Mouse (Mus musculus): ENCODE results near the gene Tmem37. TPM values are rescaled to one million over a fixed set of nuclear protein-coding genes. Genes with fewer than 3 reads are reported as not detected.

The Tmem37 gene
- polyA plus RNA-seq, 1 experiment from 2014 or later = 10.2 TPM

- H3K27ac ChIP-seq (ENCODE audit: low read length) = no peak overlapping the region
- no peaks in the 10 kb centered on the region for H3K9me3 ChIP-seq (replicated peaks; ENCODE audit: control insufficient read depth, low read length)
- H3K4me3 ChIP-seq (ENCODE audit: low read length) = no peak overlapping the region
- H3K36me3 ChIP-seq (ENCODE audit: control insufficient read depth, insufficient read depth) = no peaks in the 10 kb centered on the region
- ATAC-seq (replicated peaks; ENCODE audit: extremely low read depth, insufficient read depth, low FRiP score) = no peak
- no peaks in the 10 kb centered on the region for H3K27me3 ChIP-seq (ENCODE audit: control insufficient read depth, insufficient read depth, low read length)
- H3K4me2 ChIP-seq (ENCODE audit: low read depth, low read length) = no peak overlapping the region
- no peak overlapping the region for H3K9ac ChIP-seq (ENCODE audit: low read length)
- WGBS = 60% methylated on average over 5 of the region's 5 CpGs
- H3K4me1 ChIP-seq (ENCODE audit: control insufficient read depth, insufficient read depth, low read length) = peaks cover 8% of the 10 kb centered on the region
Observed at GRCm38 (mm10) chr1:120069120-120069519, 4.8 kb downstream of the Tmem37 start.

- Histone ChIP-seq H3K4me1 (ENCODE audit: control insufficient read depth, insufficient read depth, low read length) (no peaks in the 10 kb centered on the region), H3K36me3 (ENCODE audit: control insufficient read depth, insufficient read depth) (no peaks in the 10 kb centered on the region), H3K27me3 (ENCODE audit: control insufficient read depth, insufficient read depth, low read length) (no peaks in the 10 kb centered on the region), H3K27ac (ENCODE audit: low read length) (no peak overlapping the region), H3K4me2 (ENCODE audit: low read depth, low read length) (no peak overlapping the region), H3K9ac (ENCODE audit: low read length) (no peak overlapping the region), H3K4me3 (ENCODE audit: low read length) (no peak overlapping the region), H3K9me3 (replicated peaks; ENCODE audit: control insufficient read depth, low read length) (no peaks in the 10 kb centered on the region)
- no peak for ATAC-seq (replicated peaks; ENCODE audit: extremely low read depth, insufficient read depth, low FRiP score)
- WGBS = 78% methylated on average over 3 of the region's 3 CpGs
Observed at GRCm38 (mm10) chr1:120066625-120067024, 7.2 kb downstream of the Tmem37 start.

- Histone ChIP-seq H3K9me3 (replicated peaks; ENCODE audit: control insufficient read depth, low read length) (no peaks in the 10 kb centered on the region), H3K4me2 (ENCODE audit: low read depth, low read length) (no peak overlapping the region), H3K27ac (ENCODE audit: low read length) (no peak overlapping the region), H3K36me3 (ENCODE audit: control insufficient read depth, insufficient read depth) (no peaks in the 10 kb centered on the region), H3K27me3 (ENCODE audit: control insufficient read depth, insufficient read depth, low read length) (no peaks in the 10 kb centered on the region), H3K4me3 (ENCODE audit: low read length) (no peak overlapping the region), H3K4me1 (ENCODE audit: control insufficient read depth, insufficient read depth, low read length) (no peaks in the 10 kb centered on the region), H3K9ac (ENCODE audit: low read length) (no peak overlapping the region)
- WGBS = 81% methylated on average over 8 of the region's 8 CpGs
- no peak for ATAC-seq (replicated peaks; ENCODE audit: extremely low read depth, insufficient read depth, low FRiP score)
Observed at GRCm38 (mm10) chr1:120066159-120066558, 7.7 kb downstream of the Tmem37 start.

- no peak overlapping the region for H3K27ac ChIP-seq (ENCODE audit: low read length)
- no peaks in the 10 kb centered on the region for H3K27me3 ChIP-seq (ENCODE audit: control insufficient read depth, insufficient read depth, low read length)
- WGBS = 89% methylated on average over 11 of the region's 11 CpGs
- no peak overlapping the region for H3K4me2 ChIP-seq (ENCODE audit: low read depth, low read length)
- H3K36me3 ChIP-seq (ENCODE audit: control insufficient read depth, insufficient read depth) = no peaks in the 10 kb centered on the region
- no peaks in the 10 kb centered on the region for H3K4me1 ChIP-seq (ENCODE audit: control insufficient read depth, insufficient read depth, low read length)
- H3K9me3 ChIP-seq (replicated peaks; ENCODE audit: control insufficient read depth, low read length) = no peaks in the 10 kb centered on the region
- ATAC-seq (replicated peaks; ENCODE audit: extremely low read depth, insufficient read depth, low FRiP score) = no peak
- H3K4me3 ChIP-seq (ENCODE audit: low read length) = no peak overlapping the region
- H3K9ac ChIP-seq (ENCODE audit: low read length) = no peak overlapping the region
Observed at GRCm38 (mm10) chr1:120064036-120064682, 9.7 kb downstream of the Tmem37 start.

- H3K9ac ChIP-seq (ENCODE audit: low read length) = no peak overlapping the region
- H3K4me1 ChIP-seq (ENCODE audit: control insufficient read depth, insufficient read depth, low read length) = no peaks in the 10 kb centered on the region
- no peak for ATAC-seq (replicated peaks; ENCODE audit: extremely low read depth, insufficient read depth, low FRiP score)
- H3K27me3 ChIP-seq (ENCODE audit: control insufficient read depth, insufficient read depth, low read length) = no peaks in the 10 kb centered on the region
- no peaks in the 10 kb centered on the region for H3K36me3 ChIP-seq (ENCODE audit: control insufficient read depth, insufficient read depth)
- no peak overlapping the region for H3K4me3 ChIP-seq (ENCODE audit: low read length)
- WGBS = 82% methylated on average over 7 of the region's 7 CpGs
- H3K4me2 ChIP-seq (ENCODE audit: low read depth, low read length) = no peak overlapping the region
- H3K27ac ChIP-seq (ENCODE audit: low read length) = no peak overlapping the region
- no peaks in the 10 kb centered on the region for H3K9me3 ChIP-seq (replicated peaks; ENCODE audit: control insufficient read depth, low read length)
Observed at GRCm38 (mm10) chr1:120062231-120062630, 11.6 kb downstream of the Tmem37 start.

- 61% methylated on average over 5 of the region's 5 CpGs for WGBS
- no peak overlapping the region for H3K4me3 ChIP-seq (ENCODE audit: low read length)
- no peak for ATAC-seq (replicated peaks; ENCODE audit: extremely low read depth, insufficient read depth, low FRiP score)
- no peak overlapping the region for H3K27ac ChIP-seq (ENCODE audit: low read length)
- H3K4me1 ChIP-seq (ENCODE audit: control insufficient read depth, insufficient read depth, low read length) = no peaks in the 10 kb centered on the region
- no peak overlapping the region for H3K4me2 ChIP-seq (ENCODE audit: low read depth, low read length)
- no peaks in the 10 kb centered on the region for H3K9me3 ChIP-seq (replicated peaks; ENCODE audit: control insufficient read depth, low read length)
- H3K27me3 ChIP-seq (ENCODE audit: control insufficient read depth, insufficient read depth, low read length) = no peaks in the 10 kb centered on the region
- H3K36me3 ChIP-seq (ENCODE audit: control insufficient read depth, insufficient read depth) = no peaks in the 10 kb centered on the region
- H3K9ac ChIP-seq (ENCODE audit: low read length) = no peak overlapping the region
Observed at GRCm38 (mm10) chr1:120060687-120061086, 13.2 kb downstream of the Tmem37 start.

- H3K4me3 ChIP-seq (ENCODE audit: low read length) = no peak overlapping the region
- H3K27ac ChIP-seq (ENCODE audit: low read length) = no peak overlapping the region
- H3K4me1 ChIP-seq (ENCODE audit: control insufficient read depth, insufficient read depth, low read length) = no peaks in the 10 kb centered on the region
- peaks cover 3% of the 10 kb centered on the region; the same call in 1 of the 2 replicates for H3K9me3 ChIP-seq (replicated peaks; ENCODE audit: control insufficient read depth, low read length)
- no peaks in the 10 kb centered on the region for H3K27me3 ChIP-seq (ENCODE audit: control insufficient read depth, insufficient read depth, low read length)
- H3K4me2 ChIP-seq (ENCODE audit: low read depth, low read length) = no peak overlapping the region
- H3K36me3 ChIP-seq (ENCODE audit: control insufficient read depth, insufficient read depth) = no peaks in the 10 kb centered on the region
- ATAC-seq (replicated peaks; ENCODE audit: extremely low read depth, insufficient read depth, low FRiP score) = no peak
- 72% methylated on average over 8 of the region's 8 CpGs for WGBS
- no peak overlapping the region for H3K9ac ChIP-seq (ENCODE audit: low read length)
Observed at GRCm38 (mm10) chr1:120057674-120058430, 16.0 kb downstream of the Tmem37 start.

GRCm38 (mm10) chr1:120057044-120057443 lies 16.8 kb downstream of the Tmem37 start:
- 59% methylated on average over 14 of the region's 14 CpGs for WGBS
- Histone ChIP-seq H3K27me3 (ENCODE audit: control insufficient read depth, insufficient read depth, low read length) (no peaks in the 10 kb centered on the region), H3K27ac (ENCODE audit: low read length) (no peak overlapping the region), H3K9me3 (replicated peaks; ENCODE audit: control insufficient read depth, low read length) (peaks cover 3% of the 10 kb centered on the region; the same call in 1 of the 2 replicates), H3K9ac (ENCODE audit: low read length) (no peak overlapping the region), H3K4me2 (ENCODE audit: low read depth, low read length) (no peak overlapping the region), H3K4me3 (ENCODE audit: low read length) (no peak overlapping the region), H3K36me3 (ENCODE audit: control insufficient read depth, insufficient read depth) (no peaks in the 10 kb centered on the region), H3K4me1 (ENCODE audit: control insufficient read depth, insufficient read depth, low read length) (no peaks in the 10 kb centered on the region)
- no peak for ATAC-seq (replicated peaks; ENCODE audit: extremely low read depth, insufficient read depth, low FRiP score)

- no peak for ATAC-seq (replicated peaks; ENCODE audit: extremely low read depth, insufficient read depth, low FRiP score)
- 54% methylated on average over 7 of the region's 7 CpGs for WGBS
- H3K27me3 ChIP-seq (ENCODE audit: control insufficient read depth, insufficient read depth, low read length) = no peaks in the 10 kb centered on the region
- no peak overlapping the region for H3K27ac ChIP-seq (ENCODE audit: low read length)
- no peak overlapping the region for H3K9ac ChIP-seq (ENCODE audit: low read length)
- no peak overlapping the region for H3K4me3 ChIP-seq (ENCODE audit: low read length)
- H3K4me2 ChIP-seq (ENCODE audit: low read depth, low read length) = no peak overlapping the region
- peaks cover 3% of the 10 kb centered on the region; the same call in 1 of the 2 replicates for H3K9me3 ChIP-seq (replicated peaks; ENCODE audit: control insufficient read depth, low read length)
- no peaks in the 10 kb centered on the region for H3K36me3 ChIP-seq (ENCODE audit: control insufficient read depth, insufficient read depth)
- H3K4me1 ChIP-seq (ENCODE audit: control insufficient read depth, insufficient read depth, low read length) = no peaks in the 10 kb centered on the region
Observed at GRCm38 (mm10) chr1:120056236-120056635, 17.6 kb downstream of the Tmem37 start.

Data from heart, embryonic 16.5 days (tissue).